In genomic region chr14:122225479-122226132, GRCm38 (mm10) we compare ENCODE assay signal across 10 mouse cellular contexts. TPM values are rescaled to one million over a fixed set of nuclear protein-coding genes. Genes with fewer than 3 reads are reported as not detected.
DNase-seq lines count a peak whose midpoint lies in the region; ATAC-seq and TF ChIP-seq lines count a peak whose summit lies in the region.
"Had no signal": no experiment of that assay in that cellular context is flagged by ENCODE, and none has a peak within 500 bp of the region (broad histone marks: within the 10 kb centered on the region; RNA-seq: fewer than 3 reads in every experiment).

No protein-coding gene starts in this region.

- peak; percentile 13 for DNase-seq in Muller cell, postnatal 12 days (ENCODE audit: inconsistent ontology term)
- DNase-seq in cerebellum, adult 9-11 months = peak; percentile 55
- peak; percentile 26 for DNase-seq in midbrain, postnatal 0 days (ENCODE audit: low spot score)
- DNase-seq in lung, postnatal 4 days = no peak
- DNase-seq in frontal cortex, postnatal 25 days (ENCODE audit: low spot score in 2 of 2) = no peak
- DNase-seq in gastrocnemius, postnatal 10 days = no peak
- DNase-seq: adrenal gland, adult 8-10 months had no signal

- 10% methylated on average over 7 of the region's 7 CpGs for WGBS in hindbrain, embryonic 13.5 days
- WGBS in midbrain, postnatal 0 days = 22% methylated on average over 7 of the region's 7 CpGs

- no peak for ATAC-seq in hindbrain, embryonic 13.5 days (ENCODE audit: low FRiP score)
- ATAC-seq in midbrain, postnatal 0 days (ENCODE audit: low FRiP score) = no peak

- H3K27ac ChIP-seq in hindbrain, embryonic 13.5 days = peak overlapping the region; percentile 20; the same call in 1 of the 2 replicates
- H3K27ac ChIP-seq in midbrain, postnatal 0 days (ENCODE audit: low read depth, low read length) = no peak overlapping the region
- H3K27ac ChIP-seq: limb, embryonic 15.5 days had no signal

- H3K9ac ChIP-seq in hindbrain, embryonic 13.5 days = no peak overlapping the region
- H3K9ac ChIP-seq in midbrain, postnatal 0 days (replicated peaks; ENCODE audit: low read length, poor library complexity, severe bottlenecking) = no peak overlapping the region
- H3K9ac ChIP-seq: limb, embryonic 15.5 days had no signal

- H3K27me3 ChIP-seq in hindbrain, embryonic 13.5 days = peaks cover 70% of the 10 kb centered on the region
- H3K27me3 ChIP-seq in midbrain, postnatal 0 days (ENCODE audit: insufficient read depth, low read length) = peaks cover 50% of the 10 kb centered on the region

- H3K36me3 ChIP-seq in hindbrain, embryonic 13.5 days = no peaks in the 10 kb centered on the region
- no peaks in the 10 kb centered on the region for H3K36me3 ChIP-seq in midbrain, postnatal 0 days (ENCODE audit: insufficient read depth, low read length)
- H3K36me3 ChIP-seq: limb, embryonic 15.5 days had no signal

- H3K4me1 ChIP-seq in hindbrain, embryonic 13.5 days (replicated peaks) = peaks cover 29% of the 10 kb centered on the region
- H3K4me1 ChIP-seq in midbrain, postnatal 0 days (ENCODE audit: insufficient read depth, low read length) = no peaks in the 10 kb centered on the region

- H3K9me3 ChIP-seq in hindbrain, embryonic 13.5 days = no peaks in the 10 kb centered on the region
- H3K9me3 ChIP-seq in midbrain, postnatal 0 days (ENCODE audit: low read length) = no peaks in the 10 kb centered on the region
- H3K9me3 ChIP-seq: G1E; limb, embryonic 15.5 days had no signal

- no peak for TF ChIP-seq CTCF in midbrain, postnatal 0 days (IDR thresholded peaks at IDR 0.05)

- H3K4me3 ChIP-seq in hindbrain, embryonic 13.5 days = no peak overlapping the region
- H3K4me3 ChIP-seq in midbrain, postnatal 0 days (ENCODE audit: low read depth, low read length) = no peak overlapping the region
- H3K4me3 ChIP-seq: limb, embryonic 15.5 days had no signal

- no peak overlapping the region for H3K4me2 ChIP-seq in hindbrain, embryonic 13.5 days
- H3K4me2 ChIP-seq in midbrain, postnatal 0 days (ENCODE audit: low read depth, low read length, poor library complexity, severe bottlenecking) = no peak overlapping the region
- H3K4me2 ChIP-seq: limb, embryonic 15.5 days had no signal

RNA-seq across cellular contexts. Expression of gene Clybl, which starts 44.1 kb away (rescaled TPM):
- polyA plus RNA-seq in hindbrain, embryonic 13.5 days (2015; fragmentation: Nextera tagmentation; extraction: Ambion mirVana) = 12.1 and 12.7 TPM in 2 replicates
- 8.7 and 13.3 TPM in 2 replicates for total RNA-seq in midbrain, postnatal 0 days (2014; rRNA removed)
- polyA plus RNA-seq in midbrain, postnatal 0 days (2015; fragmentation: Nextera tagmentation; extraction: Ambion mirVana) = 21.1 and 21.6 TPM in 2 replicates
- 10 to 100 TPM; 61.4 to 66.2 TPM for total RNA-seq in gastrocnemius, postnatal 10 days (2021)

Comparison
In these comparisons a context has a peak if more than half of its experiments do, and no peak if none do; other contexts are left out.
1. DNase-seq: peak in Muller cell, postnatal 12 days (single experiment), cerebellum, adult 9-11 months (single experiment) and midbrain, postnatal 0 days (single experiment); none in lung, postnatal 4 days (0 of 2), frontal cortex, postnatal 25 days (0 of 2) and gastrocnemius, postnatal 10 days (single experiment).